Mouse (Mus musculus) brain, embryonic 14.5 days (tissue): ENCODE data around the gene Zfp740. TPM values are rescaled to one million over a fixed set of nuclear protein-coding genes. Genes with fewer than 3 reads are reported as not detected.
"Not testable (repeated sequence)": the region's sequence is repeated elsewhere in the genome, so short reads cannot be mapped to it uniquely, and the experiment has no call there.

Experiments used
- DNase-seq: peaks from one replicate; pipeline ENCODE4 v3.0.0-alpha.2; 2011; ENCODE audit warnings: low read depth
- CTCF ChIP-seq: fragments of 200-500 bp; IDR thresholded peaks from 2 replicates; pipeline ENCODE4 v1.5.1; 2012; ENCODE audit warnings: inconsistent platforms, mild to moderate bottlenecking, moderate library complexity, borderline replicate concordance; ENCODE audit not compliant: insufficient read depth, insufficient read length; ENCODE audit errors: extremely low read depth
- POLR2A ChIP-seq: fragments of 200-500 bp; IDR thresholded peaks from 2 replicates; pipeline ENCODE4 v1.6.1; 2012; ENCODE audit warnings: mild to moderate bottlenecking, inconsistent platforms, borderline replicate concordance; ENCODE audit not compliant: poor library complexity, insufficient read depth, insufficient read length, severe bottlenecking; ENCODE audit errors: extremely low read depth
- polyA plus RNA-seq: library from polyadenylated mRNA; depleted of rRNA; stranded (reverse); fragments of >200 nt; gene quantifications from 2 replicates; pipeline ENCODE4 v1.2.3, GENCODE M21; 2012; rRNA removed

The Zfp740 gene
- 91.1 and 96.5 TPM in 2 replicates for polyA plus RNA-seq

DNA sequence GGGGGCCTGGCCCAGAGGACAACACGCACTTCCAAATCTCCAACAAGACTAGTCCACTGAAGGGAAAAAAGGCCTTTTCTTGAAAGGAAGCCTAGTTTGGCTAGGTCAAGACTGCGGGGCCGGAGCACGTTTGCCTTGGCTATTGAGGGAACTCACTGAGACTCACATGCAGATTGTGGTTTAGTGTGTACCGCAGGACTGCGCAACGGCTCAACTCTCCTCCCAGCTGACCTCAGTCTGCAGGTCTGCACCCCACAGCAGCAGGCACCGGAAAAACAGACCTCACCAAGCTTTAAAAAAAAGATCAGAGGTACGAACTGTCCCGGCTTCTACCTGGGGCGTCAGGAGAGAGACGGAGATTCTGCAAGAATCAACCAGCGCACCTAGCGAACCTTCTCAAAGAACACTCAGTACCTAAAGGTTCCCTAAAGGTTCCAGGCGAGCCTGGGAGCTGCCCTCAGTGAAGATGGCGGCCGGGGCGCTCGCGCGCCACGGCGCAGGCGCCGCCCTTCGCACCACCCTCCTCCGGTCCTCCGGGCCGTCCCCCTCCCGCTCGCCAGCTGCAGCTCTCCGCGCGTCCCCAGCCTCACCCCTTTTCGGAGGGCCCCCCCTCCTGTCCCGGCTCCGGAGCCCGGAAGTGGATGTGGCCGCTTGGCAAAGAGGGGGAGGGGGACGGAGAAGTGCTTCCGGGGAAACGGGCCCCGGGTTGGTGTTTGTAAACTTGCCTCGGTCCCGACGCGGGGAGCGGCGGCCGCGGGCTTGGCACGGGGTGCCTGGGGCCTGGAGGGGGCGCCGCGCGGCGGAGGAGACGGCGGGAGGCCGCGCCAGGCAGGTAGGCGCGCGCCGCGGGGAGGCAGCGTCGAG is at the start of gene Zfp740:
TSS of gene Zfp740 (plus strand) at position 279 of the 864 bp plus-strand sequence.
- DNase-seq: peak; percentile 99
- peak; percentile 46 for TF ChIP-seq POLR2A
- TF ChIP-seq CTCF: no peak

DNA sequence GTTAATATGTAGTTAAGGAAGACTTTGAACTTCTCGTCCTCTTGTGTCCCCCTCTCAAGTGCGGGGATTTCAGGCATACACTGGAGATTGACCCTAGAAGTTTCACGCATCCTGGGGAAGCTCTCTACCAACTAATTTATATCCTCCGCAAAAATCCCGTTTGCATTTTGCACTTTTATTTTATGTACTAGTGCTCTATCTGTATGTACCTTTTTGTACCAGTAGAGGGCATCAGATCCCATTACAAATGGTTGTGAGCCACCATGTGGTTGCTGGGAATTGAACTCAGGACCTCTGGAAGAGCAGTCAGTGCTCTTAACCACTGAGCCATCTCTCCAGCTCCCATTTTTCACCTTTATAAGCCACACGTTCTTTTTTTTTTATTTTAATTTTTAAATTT is 48.0 kb upstream of the Zfp740 start:
- DNase-seq: not testable (repeated sequence)

DNA sequence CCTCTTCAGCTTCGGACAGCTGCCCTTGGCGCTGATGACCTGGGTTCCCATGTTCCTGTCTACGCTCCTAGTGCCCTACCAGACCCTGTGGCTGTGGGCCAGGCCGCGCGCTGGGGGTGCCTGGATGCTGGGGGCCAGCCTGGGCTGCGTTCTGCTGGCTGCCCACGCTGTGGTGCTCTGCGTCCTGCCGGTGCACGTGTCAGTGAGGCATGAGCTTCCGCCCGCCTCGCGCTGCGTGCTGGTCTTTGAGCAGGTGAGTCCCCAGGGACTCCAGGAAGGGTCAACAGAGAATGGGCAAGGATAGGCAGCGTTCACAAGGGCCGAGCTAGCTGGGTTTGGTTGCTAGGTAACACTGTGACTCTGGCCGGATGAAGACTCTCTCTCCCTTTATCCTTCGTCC is 46.2 kb upstream of the Zfp740 start:
- peak; percentile 70 for DNase-seq
- TF ChIP-seq CTCF: no peak
- TF ChIP-seq POLR2A: no peak

DNA sequence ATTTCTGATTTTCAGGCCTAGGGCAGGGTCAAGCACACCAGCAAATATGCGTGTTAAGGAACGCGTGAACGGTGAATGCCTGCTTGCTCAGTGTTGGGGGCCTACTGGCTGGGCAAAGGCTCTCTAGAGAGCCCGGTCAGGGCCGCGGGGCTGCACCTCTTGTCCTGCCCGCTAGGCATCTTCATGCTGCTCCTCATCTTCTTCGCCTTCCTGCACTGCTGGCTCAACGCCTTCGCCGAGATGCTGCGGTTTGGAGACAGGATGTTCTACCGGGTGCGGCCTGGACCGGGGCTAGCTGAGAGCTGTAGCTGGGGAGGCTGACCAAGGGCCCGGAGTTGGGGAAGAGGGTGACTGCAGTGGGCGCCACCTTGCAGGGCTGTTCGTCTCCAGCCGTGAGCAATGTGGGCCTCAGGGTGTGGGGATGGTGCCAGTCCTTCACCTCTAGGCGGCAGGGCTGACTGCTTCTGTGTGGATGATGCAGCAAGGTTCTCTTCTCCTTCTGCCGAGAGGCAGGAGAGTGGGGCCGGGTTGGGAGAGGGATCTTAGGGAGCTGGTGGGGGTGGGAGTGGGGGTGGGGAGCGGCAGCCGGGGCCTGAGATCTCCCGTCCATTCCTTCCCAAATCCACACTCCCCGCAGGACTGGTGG is 42.5 kb upstream of the Zfp740 start:
- no peak for TF ChIP-seq CTCF
- no peak for TF ChIP-seq POLR2A
- DNase-seq: no peak

DNA sequence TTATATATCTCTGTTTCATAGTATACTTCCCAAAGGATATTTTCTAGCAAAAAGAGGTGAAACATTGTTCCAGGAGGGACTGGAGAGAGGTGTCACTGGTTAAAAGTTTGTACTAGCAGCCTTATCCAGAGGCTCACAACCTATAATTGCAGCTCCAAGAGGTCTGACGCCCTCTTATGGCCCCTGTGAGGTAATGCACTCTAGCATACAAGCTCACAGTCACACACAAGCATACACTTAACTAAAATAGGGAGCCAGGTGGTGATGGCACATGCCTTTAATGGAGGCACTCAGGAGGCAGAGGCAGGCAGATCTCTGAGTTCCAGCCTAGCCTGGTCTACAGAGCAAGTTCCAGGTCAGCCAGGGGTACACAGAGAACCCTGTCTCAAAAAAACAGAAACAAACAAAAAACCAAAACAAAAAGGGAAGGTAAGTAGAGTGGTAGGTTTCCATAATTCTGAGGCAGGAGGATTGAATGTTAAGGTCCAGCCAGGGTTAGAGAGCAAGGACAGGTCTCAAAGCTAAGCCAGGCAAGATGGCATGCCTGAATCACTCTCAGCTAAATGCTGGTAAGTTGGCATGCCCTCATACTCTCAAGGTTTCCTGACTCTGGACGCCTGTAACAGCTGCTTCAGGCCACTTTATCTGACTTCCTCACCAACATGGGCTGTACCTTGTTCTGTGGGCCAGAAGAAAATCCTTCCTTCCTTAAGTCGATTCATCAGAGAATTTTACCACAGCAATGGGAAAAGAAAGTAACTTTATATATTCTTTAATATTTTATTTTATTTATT is 39.0 kb upstream of the Zfp740 start:
- no peak for DNase-seq
- TF ChIP-seq POLR2A: no peak
- no peak for TF ChIP-seq CTCF

DNA sequence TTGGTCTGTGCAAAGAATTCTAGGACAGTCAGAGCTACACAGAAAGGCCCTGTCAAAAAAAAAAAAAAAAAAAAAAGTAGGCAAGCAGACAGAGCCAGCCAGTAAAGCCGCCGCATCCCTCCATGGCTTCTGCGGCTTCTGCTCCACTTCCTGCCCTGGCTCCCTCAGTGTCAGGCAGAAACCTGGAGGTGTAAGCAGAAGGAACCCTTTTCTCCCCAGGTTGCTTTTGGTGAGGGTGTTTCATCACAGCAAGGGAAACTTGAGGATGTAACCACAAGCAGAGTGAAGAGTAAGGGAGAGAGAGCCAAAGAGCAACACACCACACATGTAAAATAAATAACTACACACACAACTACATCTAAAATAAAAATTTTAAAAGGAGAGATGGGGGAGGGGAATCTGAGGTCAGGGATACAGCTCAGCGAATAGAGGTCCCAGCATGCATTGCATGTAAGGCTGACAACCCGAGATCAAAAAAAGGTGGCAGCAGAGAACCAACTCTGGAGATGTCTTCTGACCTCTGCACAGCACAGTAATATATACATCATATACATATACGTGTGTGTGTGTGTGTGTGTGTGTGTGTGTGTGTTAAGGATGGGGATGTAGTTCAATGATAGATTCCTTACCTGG is 37.5 kb upstream of the Zfp740 start:
- no peak for TF ChIP-seq POLR2A
- no peak for TF ChIP-seq CTCF
- DNase-seq: no peak

DNA sequence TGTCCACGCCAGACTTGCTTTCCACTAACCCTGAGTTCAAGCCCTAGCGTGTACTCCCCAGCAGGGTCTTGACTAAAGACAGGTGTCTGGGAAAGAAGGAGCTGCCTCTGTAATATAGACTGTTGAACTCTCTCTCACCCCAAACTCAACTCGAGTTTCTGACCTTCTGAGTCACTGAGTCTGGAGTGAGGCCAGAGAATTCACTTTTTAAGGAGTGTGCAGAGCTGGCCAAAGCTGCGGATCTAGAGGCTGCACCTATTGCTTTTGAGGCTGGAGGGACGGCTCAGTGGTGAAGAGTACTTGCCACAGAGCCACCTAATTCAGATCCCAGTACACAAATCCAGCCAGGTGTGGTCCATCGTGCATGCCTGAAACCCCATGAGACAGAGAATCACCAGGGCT is 35.4 kb upstream of the Zfp740 start:
- TF ChIP-seq CTCF: no peak
- no peak for TF ChIP-seq POLR2A
- peak; percentile 24 for DNase-seq

DNA sequence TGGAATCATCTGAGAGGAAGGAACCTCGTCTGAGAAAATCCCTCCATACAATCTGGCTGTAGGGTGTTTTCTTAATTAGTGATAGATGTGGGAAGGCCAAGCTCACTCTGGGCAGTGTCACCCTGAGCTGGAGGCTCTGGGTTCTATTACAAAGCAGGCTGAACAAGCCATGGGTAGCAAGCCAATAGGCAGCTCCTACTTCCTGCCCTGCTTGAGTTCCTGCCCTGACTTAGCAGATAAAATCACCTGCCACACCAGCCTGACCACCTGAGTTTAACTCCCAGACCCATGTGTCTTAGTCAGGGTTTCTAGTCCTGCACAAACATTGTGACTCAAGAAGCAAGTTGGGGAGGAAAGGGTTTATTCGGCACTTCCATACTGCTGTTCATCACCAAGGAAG is 34.0 kb upstream of the Zfp740 start:
- TF ChIP-seq CTCF (no peak), POLR2A (no peak)
- no peak for DNase-seq

DNA sequence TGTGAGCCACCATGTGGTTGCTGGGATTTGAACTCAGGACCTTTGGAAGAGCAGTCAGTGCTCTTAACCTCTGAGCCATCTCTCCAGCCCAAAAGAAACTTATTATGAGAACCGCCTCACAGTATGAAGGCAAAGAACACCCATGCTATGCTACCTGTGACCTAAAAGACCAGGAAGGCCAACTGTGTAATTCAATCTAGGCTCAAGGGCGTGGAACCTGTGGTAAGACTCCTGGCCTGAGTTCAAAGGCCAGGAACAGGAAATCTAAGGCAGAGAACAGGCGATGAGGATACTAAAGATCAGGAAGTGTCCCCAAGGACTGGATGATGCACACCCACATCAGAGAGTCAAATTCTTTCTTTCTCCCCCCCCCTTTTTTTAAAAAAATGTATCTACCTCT is 29.5 kb upstream of the Zfp740 start:
- no peak for DNase-seq
- TF ChIP-seq CTCF (no peak), POLR2A (no peak)

DNA sequence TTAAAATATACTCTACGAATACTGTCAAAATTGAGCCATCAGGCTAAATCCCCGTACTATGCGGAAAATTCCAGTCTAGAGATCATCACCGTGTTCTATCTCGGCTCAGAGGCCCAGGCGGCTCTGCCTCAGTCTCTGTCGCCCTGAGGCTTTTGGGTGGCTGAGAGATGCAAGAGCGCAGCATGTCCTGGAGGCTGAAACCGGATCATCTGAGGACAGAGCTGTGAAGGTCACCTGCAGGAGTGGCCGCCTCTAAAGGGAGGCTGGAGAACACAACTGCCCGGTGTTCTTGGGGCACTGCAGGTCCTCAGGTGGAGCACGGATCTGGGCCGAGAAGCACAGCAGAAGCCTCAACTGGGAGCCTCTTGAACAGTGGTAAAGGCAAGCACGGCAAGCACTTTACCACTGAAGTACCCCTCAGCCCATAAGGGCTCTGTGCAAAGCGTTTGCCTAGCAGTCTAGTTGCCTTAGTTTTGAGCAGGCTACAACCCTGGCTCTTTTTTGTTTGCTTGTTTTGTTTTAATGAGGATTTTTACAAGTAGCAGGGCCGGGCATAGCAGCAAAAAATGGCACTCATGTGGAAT is 27.2 kb upstream of the Zfp740 start:
- TF ChIP-seq POLR2A (no peak), CTCF (no peak)
- DNase-seq: no peak
